Mouse (Mus musculus) bone marrow macrophage, adult 2 months (primary cell): ENCODE results near the gene Pcsk2. TPM values are rescaled to one million over a fixed set of nuclear protein-coding genes. Genes with fewer than 3 reads are reported as not detected.

ENCODE experiments used
- H3K27ac ChIP-seq: 2 replicates; pipeline ENCODE4 v1.5.1; 2012; ENCODE audit warnings: low read depth, low read length; ENCODE audit not compliant: insufficient read depth
- H3K4me1 ChIP-seq: 2 replicates; pipeline ENCODE4 v1.6.1; 2012; ENCODE audit warnings: low read length; ENCODE audit not compliant: control insufficient read depth, insufficient read depth
- H3K4me3 ChIP-seq: 2 replicates; pipeline ENCODE4 v1.5.1; 2012; ENCODE audit warnings: mild to moderate bottlenecking, low read length, moderate library complexity; ENCODE audit not compliant: insufficient read depth
- CTCF ChIP-seq: IDR thresholded peaks from 2 replicates; pipeline ENCODE4 v1.5.1; 2012; ENCODE audit warnings: low read depth, mild to moderate bottlenecking, low read length, moderate library complexity
- POLR2A ChIP-seq: IDR thresholded peaks from 2 replicates; pipeline ENCODE4 v1.6.1; 2012; ENCODE audit warnings: mild to moderate bottlenecking, low read depth, low read length, borderline replicate concordance
- polyA plus RNA-seq: library from polyadenylated mRNA; stranded (reverse); fragments of >200 nt; gene quantifications from 2 replicates; pipeline ENCODE4 v1.2.4, GENCODE M21; 2012; ENCODE audit not compliant: missing spikeins, insufficient read depth, insufficient read length

The Pcsk2 gene
- polyA plus RNA-seq, 1 experiment: not detected

DNA sequence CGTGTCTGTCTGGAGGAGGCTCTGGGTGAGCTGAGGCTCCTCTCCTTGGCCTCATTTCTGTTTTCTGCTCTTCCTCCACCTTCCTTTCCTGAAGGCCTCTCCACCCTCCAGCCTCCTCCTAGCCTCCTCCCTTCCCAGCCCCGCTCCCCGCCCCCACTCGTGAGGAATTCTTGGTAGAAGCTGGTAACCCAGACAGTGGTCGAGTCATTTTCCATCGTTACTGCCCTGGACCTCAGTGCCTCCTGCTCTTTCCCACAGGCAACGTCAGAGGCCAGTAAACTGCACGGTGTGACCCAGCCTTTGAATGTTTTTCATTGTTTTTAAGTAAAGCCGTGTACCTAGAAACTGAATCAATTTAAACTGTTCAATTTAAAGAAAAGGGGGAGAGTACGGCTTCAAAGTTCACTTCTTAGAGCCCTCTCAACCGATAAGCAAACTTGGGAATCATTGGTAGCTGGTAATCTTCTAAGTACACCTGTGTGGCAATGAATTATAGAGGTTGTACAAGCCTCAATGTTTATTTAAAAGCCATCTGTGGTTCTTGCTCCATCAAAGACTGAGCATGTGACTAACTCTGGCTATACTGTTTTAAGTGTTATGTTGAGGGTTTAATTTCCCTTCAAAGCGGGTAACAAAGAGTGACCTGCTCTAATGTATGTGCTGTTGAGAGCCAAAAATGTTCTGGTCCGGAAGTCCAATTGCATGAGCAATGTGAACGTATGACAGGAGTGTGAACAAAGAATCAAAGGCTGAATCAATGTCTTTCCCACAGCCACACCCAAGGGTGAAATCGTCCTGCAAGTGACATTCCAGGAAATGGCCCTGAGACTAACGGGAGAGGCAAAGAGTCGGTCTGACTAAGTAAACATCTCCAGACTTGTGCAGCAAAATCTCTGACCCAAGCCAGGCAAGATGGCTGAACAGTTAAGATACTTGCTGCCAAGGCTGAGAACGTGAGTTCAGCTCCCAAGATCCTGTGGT is 306.6 kb downstream of the Pcsk2 start:
- TF ChIP-seq POLR2A (no peak), CTCF (no peak)
- Histone ChIP-seq H3K4me1 (peaks cover 29% of the 10 kb centered on the region), H3K27ac (no peak overlapping the region), H3K4me3 (no peak overlapping the region)

DNA sequence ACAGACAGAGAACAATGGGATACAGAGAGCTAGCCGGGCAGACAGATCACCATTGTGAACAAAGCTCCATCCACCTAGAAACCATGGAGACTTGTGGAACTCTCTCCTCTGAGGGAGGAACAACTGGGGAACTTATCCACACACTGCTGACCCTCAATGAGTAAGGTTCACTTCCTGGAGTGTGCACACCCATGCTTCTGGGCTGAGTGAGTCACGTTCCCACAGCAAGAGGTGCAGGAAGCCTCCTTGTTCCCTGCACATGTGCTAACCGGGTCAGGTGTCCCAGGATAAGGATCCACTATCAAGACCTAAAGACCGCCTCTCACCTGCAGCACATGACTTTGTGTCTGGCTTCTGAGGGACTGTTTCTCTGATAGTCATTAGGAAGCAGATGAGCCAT is 307.5 kb downstream of the Pcsk2 start:
- Histone ChIP-seq H3K4me3 (no peak overlapping the region), H3K27ac (no peak overlapping the region)
- no peak for TF ChIP-seq POLR2A
- TF ChIP-seq CTCF: no peak

DNA sequence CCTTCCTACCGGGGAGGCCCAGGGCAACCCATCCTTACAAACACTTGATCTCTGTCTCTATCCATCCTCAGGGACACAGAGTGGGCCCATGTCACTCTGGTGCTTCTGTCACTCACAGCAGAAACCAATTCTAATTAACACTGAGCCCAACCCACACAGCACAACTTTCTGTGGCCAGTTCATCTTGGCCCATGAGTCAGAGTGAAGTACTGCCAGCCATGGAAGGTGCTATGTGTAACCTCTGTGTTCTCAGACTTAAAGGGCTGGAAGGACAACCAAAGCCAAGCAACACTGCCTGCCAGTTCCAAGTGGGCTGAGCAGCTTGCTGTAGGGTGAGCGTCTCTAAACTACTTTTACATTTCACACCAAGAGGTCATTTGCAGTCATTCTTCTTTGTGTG is 313.2 kb downstream of the Pcsk2 start:
- TF ChIP-seq POLR2A: no peak
- no peak for TF ChIP-seq CTCF
- Histone ChIP-seq H3K27ac (no peak overlapping the region), H3K4me1 (no peaks in the 10 kb centered on the region), H3K4me3 (no peak overlapping the region)

More for the DNA sequence above, 307.5 kb downstream of the Pcsk2 start:
- peaks cover 23% of the 10 kb centered on the region for H3K4me1 ChIP-seq

DNA sequence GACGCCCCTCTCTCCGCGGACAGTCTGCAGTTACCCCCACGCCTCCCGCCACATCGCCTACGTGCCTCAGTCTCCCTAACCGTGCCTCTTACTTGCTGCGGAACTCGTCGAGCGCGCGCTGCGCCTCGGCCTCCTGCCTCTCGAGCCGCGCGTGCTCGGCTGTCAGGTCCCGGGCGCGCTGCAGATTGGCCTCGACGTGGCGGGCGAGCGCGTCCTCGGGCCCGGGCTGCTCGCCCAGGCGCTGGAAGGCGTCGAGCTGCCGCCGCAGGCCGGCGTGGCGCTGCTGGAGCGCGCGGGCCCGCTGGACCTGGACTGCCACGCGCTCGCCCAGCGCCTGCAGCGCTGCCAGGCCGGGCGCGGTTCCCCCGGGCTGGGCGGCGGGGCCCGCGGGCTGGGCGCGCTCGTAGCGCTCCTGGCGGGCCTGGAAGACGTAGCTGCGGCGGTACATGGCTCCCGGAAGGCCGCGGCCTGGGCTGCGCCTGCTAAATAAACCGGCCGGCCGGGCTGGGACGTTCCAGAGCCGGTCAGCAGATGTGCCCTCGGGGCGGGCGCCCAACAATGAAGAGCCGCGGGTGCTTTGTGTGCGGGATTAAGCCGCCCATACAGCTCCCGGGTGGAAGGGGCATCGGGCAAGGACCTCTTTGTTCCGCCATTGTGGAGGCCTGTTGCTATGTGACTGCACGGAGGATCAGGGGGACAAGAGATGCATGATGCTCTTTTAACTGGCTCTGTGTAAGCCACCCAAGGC is 316.7 kb downstream of the Pcsk2 start, which contains the start of gene Bfsp1:
Bfsp1 (minus strand) TSS at position 690 of the 748 bp plus-strand sequence.
- TF ChIP-seq CTCF (no peak), POLR2A (no peak)
- Histone ChIP-seq H3K4me3 (peak within 1 kb of the TSS; percentile 20; the same call in 1 of the 2 replicates), H3K4me1 (no peaks in the 10 kb centered on the region), H3K27ac (no peak within 1 kb of the TSS)

DNA sequence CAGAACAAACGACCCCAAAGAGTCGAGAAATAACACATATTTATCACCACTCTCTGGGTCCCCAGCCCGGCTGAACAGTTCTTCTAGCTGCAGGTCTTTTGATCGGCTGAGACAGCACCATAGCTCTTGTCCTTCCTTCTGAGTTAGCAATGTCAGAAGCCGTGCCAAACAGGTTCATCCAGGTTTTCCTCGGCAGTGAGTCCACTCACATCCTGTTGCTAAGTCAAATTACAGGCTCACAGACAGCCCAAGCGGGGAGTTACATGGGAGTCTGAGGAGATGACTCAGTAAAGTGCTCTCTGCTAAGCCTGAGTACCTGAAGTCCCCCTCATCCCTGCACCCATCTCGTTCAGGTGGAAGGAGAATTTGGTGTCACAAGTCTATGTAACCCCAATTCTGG is 318.6 kb downstream of the Pcsk2 start:
- Histone ChIP-seq H3K27ac (no peak overlapping the region), H3K4me1 (no peaks in the 10 kb centered on the region), H3K4me3 (no peak overlapping the region)
- TF ChIP-seq CTCF (no peak), POLR2A (no peak)
